In the genomic region with DNA sequence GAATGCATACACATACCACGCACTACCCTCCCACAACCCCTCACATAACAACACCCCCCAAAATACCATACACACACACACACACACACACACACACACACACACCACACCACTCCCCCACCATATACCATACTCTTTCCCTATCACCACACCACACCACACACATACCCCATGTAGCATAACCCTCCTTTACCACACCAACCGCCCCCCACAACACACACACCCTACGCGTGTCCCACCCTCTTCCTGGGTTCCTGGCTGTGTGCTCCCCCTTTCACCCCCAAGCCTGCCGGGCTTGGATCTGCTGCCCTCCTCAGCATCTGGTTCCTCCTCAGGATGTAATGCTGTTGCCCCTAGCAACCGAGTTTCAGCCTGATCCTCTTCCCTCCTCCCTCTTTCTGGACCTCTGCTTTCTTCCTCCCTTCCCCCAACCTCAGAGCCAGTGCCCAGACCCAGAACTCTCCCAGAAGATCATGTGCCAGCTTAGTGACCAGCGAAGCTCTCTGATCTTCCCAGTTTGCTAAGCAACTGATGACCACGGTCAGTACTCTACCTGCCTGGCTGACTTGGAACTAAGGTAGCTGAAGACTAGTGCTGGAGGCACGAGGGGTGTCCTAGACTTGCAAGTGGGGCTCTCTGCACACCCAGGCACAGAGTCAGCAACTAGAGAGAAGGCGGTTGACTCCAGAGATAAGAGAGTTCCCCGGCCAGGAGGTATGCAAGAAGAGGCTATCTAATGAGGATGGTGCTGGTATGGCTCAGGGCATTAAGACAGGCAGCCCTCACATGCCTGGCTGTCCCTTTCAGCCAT, we compare ENCODE assay signal across 8 mouse cellular contexts.
DNase-seq lines count a peak whose midpoint lies in the region; ATAC-seq lines count a peak whose summit lies in the region.
"Had no signal": no experiment of that assay in that cellular context is flagged by ENCODE, and none has a peak within 500 bp of the region (broad histone marks: within the 10 kb centered on the region; RNA-seq: fewer than 3 reads in every experiment).

No protein-coding gene starts in this region.

- peak; percentile 24 to 37 for DNase-seq in left cerebral cortex, postnatal 25 days (ENCODE audit: low spot score in 2 of 2)
- DNase-seq in left cerebral cortex, adult 18-20 months (ENCODE audit: low spot score in 2 of 2), result no peak
- peak; percentile 44 for DNase-seq in embryo, embryonic 10.5 days (ENCODE audit: low spot score)
- peak; percentile 77 for DNase-seq in midbrain, embryonic 14.5 days
- no peak for DNase-seq in spleen, postnatal 36 days (ENCODE audit: low spot score in 2 of 2)
- DNase-seq in urinary bladder, adult 2 months (ENCODE audit: low spot score), result no peak

- H3K27me3 ChIP-seq in heart, embryonic 15.5 days, result no peaks in the 10 kb centered on the region
- no peaks in the 10 kb centered on the region for H3K27me3 ChIP-seq in midbrain, embryonic 14.5 days (ENCODE audit: control insufficient read depth, insufficient read depth, low read length)
- H3K27me3 ChIP-seq: embryonic facial prominence, embryonic 15.5 days had no signal

- H3K36me3 ChIP-seq in heart, embryonic 15.5 days, result no peaks in the 10 kb centered on the region
- H3K36me3 ChIP-seq in midbrain, embryonic 14.5 days (ENCODE audit: control insufficient read depth, insufficient read depth, low read length), result no peaks in the 10 kb centered on the region
- H3K36me3 ChIP-seq: embryonic facial prominence, embryonic 15.5 days had no signal

- H3K4me1 ChIP-seq in heart, embryonic 15.5 days (replicated peaks), result peaks cover 35% of the 10 kb centered on the region
- peaks cover 27% of the 10 kb centered on the region for H3K4me1 ChIP-seq in midbrain, embryonic 14.5 days (ENCODE audit: control insufficient read depth, insufficient read depth, low read length)

- H3K9ac ChIP-seq in heart, embryonic 15.5 days, result no peak overlapping the region
- no peak overlapping the region; the same call in 1 of the 2 replicates for H3K9ac ChIP-seq in midbrain, embryonic 14.5 days (replicated peaks; ENCODE audit: low read length)
- H3K9ac ChIP-seq: embryonic facial prominence, embryonic 15.5 days had no signal

- no peaks in the 10 kb centered on the region for H3K9me3 ChIP-seq in heart, embryonic 15.5 days (replicated peaks)
- no peaks in the 10 kb centered on the region for H3K9me3 ChIP-seq in midbrain, embryonic 14.5 days (ENCODE audit: control insufficient read depth, low read length)
- H3K9me3 ChIP-seq: embryonic facial prominence, embryonic 15.5 days had no signal

- H3K4me3 ChIP-seq in heart, embryonic 15.5 days, result no peak overlapping the region
- no peak overlapping the region for H3K4me3 ChIP-seq in midbrain, embryonic 14.5 days (replicated peaks; ENCODE audit: low read depth, low read length)
- H3K4me3 ChIP-seq: embryonic facial prominence, embryonic 15.5 days had no signal

- H3K27ac ChIP-seq in heart, embryonic 15.5 days, result peak overlapping the region; percentile 22
- H3K27ac ChIP-seq in midbrain, embryonic 14.5 days (replicated peaks; ENCODE audit: low read depth, low read length), result 0 out of 2 replicates have a peak overlapping the region, but pooled peaks have one; percentile 5
- H3K27ac ChIP-seq: embryonic facial prominence, embryonic 15.5 days had no signal

- WGBS in heart, embryonic 15.5 days, result 59% methylated on average over 11 of the region's 11 CpGs
- WGBS in midbrain, embryonic 14.5 days, result 39% methylated on average over 11 of the region's 11 CpGs

- ATAC-seq in heart, embryonic 15.5 days (replicated peaks; ENCODE audit: insufficient number of reproducible peaks, insufficient read depth, low FRiP score, low read depth), result 0 out of 2 replicates have a peak, but pooled peaks have one; percentile 7
- ATAC-seq in midbrain, embryonic 14.5 days (ENCODE audit: low FRiP score, low TSS enrichment), result peak; percentile 49

- no peak overlapping the region for H3K4me2 ChIP-seq in heart, embryonic 15.5 days
- no peak overlapping the region for H3K4me2 ChIP-seq in midbrain, embryonic 14.5 days (ENCODE audit: low read length)
- H3K4me2 ChIP-seq: embryonic facial prominence, embryonic 15.5 days had no signal

- intact Hi-C loops in left cerebral cortex, postnatal 25 days (cut with DNase I), result loop anchor here (2.0 to 5.0 kb wide), 3 partner anchors 45 to 339 kb away; partner anchors contain the start of genes Hmg20a and Peak1

Comparison
In these comparisons a context has a peak if more than half of its experiments do, and no peak if none do; other contexts are left out.
1. DNase-seq: peak in left cerebral cortex, postnatal 25 days (2 of 2), embryo, embryonic 10.5 days (single experiment) and midbrain, embryonic 14.5 days (single experiment); none in left cerebral cortex, adult 18-20 months (0 of 2), spleen, postnatal 36 days (0 of 2) and urinary bladder, adult 2 months (single experiment).